Mouse (Mus musculus) G1E (cell line): ENCODE measurements around the gene Miga2.

Experiments used
- CTCF ChIP-seq: IDR thresholded peaks from 2 replicates; pipeline ENCODE4 v1.5.1; 2012; ENCODE audit warnings: low read depth, low read length, inconsistent platforms, mixed read lengths
- GATA1 ChIP-seq: IDR thresholded peaks from 2 replicates; pipeline ENCODE4 v1.6.1; 2012; ENCODE audit warnings: borderline replicate concordance, low read length, inconsistent platforms, mixed read lengths
- POLR2AphosphoS5 ChIP-seq: IDR thresholded peaks from 2 replicates; pipeline ENCODE4 v1.6.1; 2012; ENCODE audit warnings: low read depth, low read length, inconsistent platforms; ENCODE audit not compliant: insufficient replicate concordance
- TAL1 ChIP-seq: conservative IDR thresholded peaks from 2 replicates; pipeline ENCODE4 v1.6.1; 2012; ENCODE audit warnings: low read depth, low read length, inconsistent platforms, mixed read lengths

- TF ChIP-seq CTCF (no peak), GATA1 (no peak), POLR2AphosphoS5 (no peak), TAL1 (no peak)
These were observed 38.8 kb downstream of the Miga2 start for GRCm38 (mm10) chr2:30402843-30403242.
